Mouse (Mus musculus) CH12.LX (cell line): ENCODE data around the gene Pnn. TPM values are rescaled to one million over a fixed set of nuclear protein-coding genes. Genes with fewer than 3 reads are reported as not detected.

Experiments
- DNase-seq: peaks from one replicate; pipeline ENCODE4 v3.0.0-alpha.2; 2013; ENCODE audit errors: extremely low read depth
- H3K27ac ChIP-seq: 2 replicates; pipeline ENCODE4 v1.5.1; 2012; ENCODE audit warnings: low read depth, mild to moderate bottlenecking, control low read depth, moderate library complexity; ENCODE audit not compliant: insufficient read depth
- H3K27me3 ChIP-seq: replicated peaks from 2 replicates; pipeline ENCODE3; 2012; ENCODE audit warnings: inconsistent platforms
- H3K36me3 ChIP-seq, 2 experiments: replicated peaks in 1 of 2; 2 replicates each; pipeline versions ENCODE3 to v1.6.1; 2012; ENCODE audit warnings: inconsistent platforms in 1 of 2, low read length in 1 of 2, mild to moderate bottlenecking in 1 of 2, mixed read lengths in 1 of 2, moderate library complexity in 1 of 2; ENCODE audit not compliant: control insufficient read depth in 1 of 2, insufficient read depth in 1 of 2
- H3K4me1 ChIP-seq, 2 experiments: 2 replicates each; pipeline ENCODE4 v1.6.1; 2012; ENCODE audit warnings: inconsistent platforms in 1 of 2, moderate library complexity in 1 of 2; ENCODE audit not compliant: insufficient read depth in 2 of 2, control insufficient read depth in 1 of 2
- H3K4me2 ChIP-seq: 2 replicates; pipeline ENCODE4 v1.6.1; 2012; ENCODE audit warnings: low read depth, mild to moderate bottlenecking, control low read depth; ENCODE audit not compliant: poor library complexity, insufficient read depth, severe bottlenecking
- H3K4me3 ChIP-seq, 3 experiments: fragments of 150-350 bp in 1 of 3; sonication (generic) in 1 of 3; replicated peaks in 1 of 3; 2 replicates each; pipeline versions ENCODE3 to v1.5.1; 2011 to 2012; ENCODE audit warnings: low read depth in 2 of 3, low read length in 2 of 3, mild to moderate bottlenecking in 2 of 3, moderate library complexity in 2 of 3, control low read depth in 1 of 3, improper control_type of control experiment in 1 of 3, inconsistent platforms in 1 of 3, mixed read lengths in 1 of 3; ENCODE audit not compliant: poor library complexity in 1 of 3
- H3K79me2 ChIP-seq: replicated peaks from 2 replicates; pipeline ENCODE4 v1.6.1; 2012; ENCODE audit warnings: mild to moderate bottlenecking, moderate library complexity; ENCODE audit not compliant: control insufficient read depth, poor library complexity, insufficient read depth, severe bottlenecking; ENCODE audit errors: extremely low read depth
- H3K9ac ChIP-seq: 2 replicates; pipeline ENCODE4 v1.6.1; 2012; ENCODE audit warnings: low read depth, mild to moderate bottlenecking, control low read depth, moderate library complexity; ENCODE audit not compliant: insufficient read depth
- H3K9me3 ChIP-seq: replicated peaks from 2 replicates; pipeline ENCODE3; 2012; ENCODE audit warnings: low read length, inconsistent platforms, mixed read lengths
- BHLHE40 ChIP-seq: IDR thresholded peaks from 2 replicates; pipeline ENCODE4 v1.6.1; 2011; ENCODE audit warnings: mild to moderate bottlenecking, low read depth, low read length, improper control_type of control experiment
- CHD2 ChIP-seq: IDR thresholded peaks from 2 replicates; pipeline ENCODE4 v1.6.1; 2011; ENCODE audit warnings: low read length, improper control_type of control experiment
- E2F4 ChIP-seq: IDR thresholded peaks from 2 replicates; pipeline ENCODE4 v1.6.1; 2011; ENCODE audit warnings: low read depth, low read length, improper control_type of control experiment; ENCODE audit not compliant: insufficient replicate concordance
- ELF1 ChIP-seq: IDR thresholded peaks from 2 replicates; pipeline ENCODE4 v1.6.1; 2014; ENCODE audit warnings: low read depth, mild to moderate bottlenecking, inconsistent platforms, low read length, improper control_type of control experiment
- EP300 ChIP-seq: IDR thresholded peaks from 2 replicates; pipeline ENCODE4 v1.6.1; 2011; ENCODE audit warnings: low read length, improper control_type of control experiment
- ETS1 ChIP-seq: conservative IDR thresholded peaks from 2 replicates; pipeline ENCODE4 v1.6.1; 2012; ENCODE audit warnings: low read depth, mild to moderate bottlenecking, inconsistent platforms, low read length, improper control_type of control experiment, moderate library complexity
- HCFC1 ChIP-seq: IDR thresholded peaks from 2 replicates; pipeline ENCODE4 v1.6.1; 2012; ENCODE audit warnings: low read depth, mild to moderate bottlenecking, inconsistent platforms, low read length, improper control_type of control experiment
- IRF4 ChIP-seq: IDR thresholded peaks from 2 replicates; pipeline ENCODE4 v1.6.1; 2014; ENCODE audit warnings: low read depth, mild to moderate bottlenecking, inconsistent platforms, low read length, improper control_type of control experiment
- JUND ChIP-seq: conservative IDR thresholded peaks from 2 replicates; pipeline ENCODE4 v1.6.1; 2011; ENCODE audit warnings: low read depth, low read length, improper control_type of control experiment
- KAT2A ChIP-seq: IDR thresholded peaks from 2 replicates; pipeline ENCODE4 v1.6.1; 2012; ENCODE audit warnings: low read length, improper control_type of control experiment, inconsistent platforms; ENCODE audit not compliant: insufficient replicate concordance
- MAFK ChIP-seq: IDR thresholded peaks from 2 replicates; pipeline ENCODE4 v1.6.1; 2011; ENCODE audit warnings: low read length, improper control_type of control experiment; ENCODE audit not compliant: insufficient replicate concordance
- MAX ChIP-seq: IDR thresholded peaks from 2 replicates; pipeline ENCODE4 v1.6.1; 2011; ENCODE audit warnings: low read length, improper control_type of control experiment
- MEF2A ChIP-seq: IDR thresholded peaks from 2 replicates; pipeline ENCODE4 v1.6.1; 2014; ENCODE audit warnings: low read depth, mild to moderate bottlenecking, inconsistent platforms, low read length, improper control_type of control experiment, borderline replicate concordance
- NRF1 ChIP-seq: IDR thresholded peaks from 2 replicates; pipeline ENCODE4 v1.6.1; 2014; ENCODE audit warnings: low read depth, mild to moderate bottlenecking, inconsistent platforms, low read length, improper control_type of control experiment, moderate library complexity
- POLR2A ChIP-seq: IDR thresholded peaks from 2 replicates; pipeline ENCODE4 v1.6.1; 2011; ENCODE audit warnings: low read depth, mild to moderate bottlenecking, improper control_type of control experiment, low read length
- POLR2AphosphoS2 ChIP-seq: IDR thresholded peaks from 2 replicates; pipeline ENCODE4 v1.6.1; 2011; ENCODE audit warnings: low read depth, low read length, improper control_type of control experiment
- RAD21 ChIP-seq: IDR thresholded peaks from 2 replicates; pipeline ENCODE4 v1.6.1; 2011; ENCODE audit warnings: low read depth, mild to moderate bottlenecking, low read length, improper control_type of control experiment, moderate library complexity
- SIN3A ChIP-seq: IDR thresholded peaks from 2 replicates; pipeline ENCODE4 v1.6.1; 2012; ENCODE audit warnings: low read length, improper control_type of control experiment, inconsistent platforms
- SMC3 ChIP-seq: IDR thresholded peaks from 2 replicates; pipeline ENCODE4 v1.6.1; 2011; ENCODE audit warnings: low read depth, low read length, improper control_type of control experiment
- TCF12 ChIP-seq: IDR thresholded peaks from 2 replicates; pipeline ENCODE4 v1.6.1; 2014; ENCODE audit warnings: low read depth, mild to moderate bottlenecking, inconsistent platforms, low read length, improper control_type of control experiment
- ZC3H11A ChIP-seq: IDR thresholded peaks from 2 replicates; pipeline ENCODE4 v1.6.1; 2012; ENCODE audit warnings: low read depth, mild to moderate bottlenecking, inconsistent platforms, low read length, improper control_type of control experiment
- ZKSCAN1 ChIP-seq: IDR thresholded peaks from 2 replicates; pipeline ENCODE4 v1.6.1; 2012; ENCODE audit warnings: low read depth, inconsistent platforms, low read length, improper control_type of control experiment, borderline replicate concordance
- ZMIZ1 ChIP-seq: IDR thresholded peaks from 2 replicates; pipeline ENCODE4 v1.6.1; 2012; ENCODE audit warnings: low read depth, mild to moderate bottlenecking, inconsistent platforms, low read length, improper control_type of control experiment
- ZNF384 ChIP-seq: IDR thresholded peaks from 2 replicates; pipeline ENCODE4 v1.6.1; 2012; ENCODE audit warnings: low read depth, low read length, improper control_type of control experiment, inconsistent platforms
- dilution Hi-C: fragments of 300-500 bp; cut with MboI; formaldehyde crosslinking; loops from 2 replicates; pipeline ENCODE4 v1.14.3; 2020; ENCODE audit warnings: low sequenced_read_pairs; ENCODE audit not compliant: extremely low pct_unique_long_range_greater_than_20kb, extremely low pct_ligation_motif_present
- in situ Hi-C: fragments of 300-500 bp; cut with MboI; formaldehyde crosslinking; loops from 3 replicates; pipeline ENCODE4 v1.14.3; 2019; ENCODE audit warnings: low sequenced_read_pairs, low pct_ligation_motif_present, low pct_unique_long_range_greater_than_20kb, mixed read lengths
- polyA plus RNA-seq: library from polyadenylated mRNA; unstranded; fragments of >175 nt; gene quantifications from 2 replicates; pipeline ENCODE4 v1.2.1, GENCODE M21; 2012; ENCODE audit warnings: low read depth; ENCODE audit not compliant: insufficient read length
- total RNA-seq, 2 experiments: library from RNA; depleted of rRNA; stranded (reverse); fragments of 300-350 nt in 1 of 2; fragments of >200 nt in 1 of 2; gene quantifications; 2 replicates each; pipeline ENCODE4 v1.2.3; 2012 to 2014

Gene Pnn
- total and polyA plus RNA-seq, 3 experiments = 31.9 to 132 (median 33.6) TPM

DNA sequence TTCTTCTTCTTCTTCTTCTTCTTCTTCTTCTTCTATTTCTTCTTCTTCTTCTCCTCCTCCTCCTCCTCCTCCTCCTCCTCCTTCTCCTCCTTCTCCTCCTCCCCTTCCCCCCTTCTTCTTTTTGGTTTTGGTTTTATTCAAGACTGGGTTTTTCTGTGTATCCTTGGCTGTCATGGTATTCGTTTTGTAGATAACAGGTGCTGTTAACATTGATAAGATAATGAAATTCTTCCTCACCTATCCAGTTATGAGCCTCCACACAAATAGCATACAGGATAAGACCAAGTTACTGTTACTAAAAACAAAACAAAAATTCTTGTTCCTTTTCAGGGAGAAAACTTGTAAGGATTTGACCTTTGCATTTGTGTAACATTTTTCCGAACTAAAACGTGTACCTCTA is 908 bp upstream of the Pnn start:
- Histone ChIP-seq H3K79me2 (peaks cover 28% of the 10 kb centered on the region), H3K4me3 (peak overlapping the region; percentile 59 to 99 (median 90))

DNA sequence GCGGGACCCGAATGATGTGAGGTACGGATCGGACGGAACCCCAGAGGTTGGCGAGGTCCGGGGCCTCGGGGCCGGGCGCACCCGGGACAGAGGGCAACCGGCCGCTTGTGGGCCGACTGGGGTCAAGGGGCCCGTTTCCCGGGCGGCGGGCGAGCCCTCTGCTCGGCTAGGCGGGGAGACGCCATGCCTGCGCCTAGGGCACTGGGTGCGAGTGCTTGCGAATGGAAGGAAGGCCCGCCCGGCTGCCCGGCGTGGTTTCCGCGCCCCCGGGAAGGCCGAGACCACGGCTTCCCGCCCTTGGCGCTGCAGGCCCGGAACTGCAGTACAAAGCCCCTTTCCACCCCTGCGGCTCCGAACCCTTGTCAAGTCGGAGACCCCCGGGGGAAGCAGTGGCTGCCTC is 411 bp downstream of the Pnn start:
- Histone ChIP-seq H3K4me1 (peaks cover 0 to 21% of the 10 kb centered on the region in 2 experiments; a peak in 1 of 4 replicates), H3K9me3 (no peaks in the 10 kb centered on the region), H3K36me3 (peaks cover 30 to 39% of the 10 kb centered on the region in 2 experiments), H3K79me2 (peaks cover 22% of the 10 kb centered on the region), H3K27me3 (no peaks in the 10 kb centered on the region), H3K27ac (peak overlapping the region; percentile 7; the same call in 1 of the 2 replicates), H3K4me3 (peak overlapping the region; percentile 87 to 99 (median 90)), H3K9ac (peak overlapping the region; percentile 93), H3K4me2 (no peak overlapping the region)
- no peak for TF ChIP-seq ZKSCAN1
- TF ChIP-seq EP300 = no peak
- no peak for TF ChIP-seq MAFK
- TF ChIP-seq POLR2A = no peak
- TF ChIP-seq MEF2A = no peak
- TF ChIP-seq MAX = no peak
- no peak for TF ChIP-seq TCF12
- no peak for TF ChIP-seq SMC3
- no peak for TF ChIP-seq JUND
- TF ChIP-seq CHD2 = no peak
- no peak for TF ChIP-seq SIN3A
- no peak for TF ChIP-seq ELF1
- TF ChIP-seq ETS1 = no peak
- TF ChIP-seq ZMIZ1 = no peak
- no peak for TF ChIP-seq RAD21
- TF ChIP-seq E2F4 = no peak
- no peak for TF ChIP-seq ZNF384
- no peak for DNase-seq
- dilution Hi-C loops (no loop called here), in situ Hi-C loops (loop anchor here (25.0 kb wide), 1 partner anchor 145 kb away; the partner anchor contains the start of gene Fbxo33)

More for the DNA sequence above, 908 bp upstream of the Pnn start:
- TF ChIP-seq MAX (no peak), ZKSCAN1 (no peak), KAT2A (no peak), SIN3A (no peak), HCFC1 (no peak), ELF1 (no peak), BHLHE40 (no peak), IRF4 (no peak), POLR2AphosphoS2 (no peak), ZC3H11A (no peak), MEF2A (no peak), CHD2 (no peak), NRF1 (no peak)
- Histone ChIP-seq H3K27me3 (no peaks in the 10 kb centered on the region), H3K36me3 (peaks cover 19 to 26% of the 10 kb centered on the region in 2 experiments), H3K9me3 (no peaks in the 10 kb centered on the region), H3K27ac (no peak overlapping the region), H3K4me2 (peak overlapping the region; percentile 26; the same call in 1 of the 2 replicates), H3K9ac (peak overlapping the region; percentile 59), H3K4me1 (peaks cover 0 to 22% of the 10 kb centered on the region in 2 experiments; a peak in 1 of 4 replicates)
- in situ Hi-C loops = loop anchor here (25.0 kb wide), 1 partner anchor 147 kb away; the partner anchor contains the start of gene Fbxo33
- dilution Hi-C loops = no loop called here
- DNase-seq = no peak
